Mouse (Mus musculus) myocyte (in vitro differentiated cells): ENCODE data around the gene Smyd3. TPM values are rescaled to one million over a fixed set of nuclear protein-coding genes. Genes with fewer than 3 reads are reported as not detected.
A peak's percentile ranks its signal among the peaks of the same experiment; 100 is the strongest.

ENCODE experiments used
- H3K27me3 ChIP-seq: one replicate; pipeline ENCODE4 v1.6.1; 2011; ENCODE audit not compliant: control insufficient read depth, insufficient read depth, insufficient read length
- H3K36me3 ChIP-seq: one replicate; pipeline ENCODE4 v1.6.1; 2011; ENCODE audit not compliant: control insufficient read depth, insufficient read depth
- H3K4me2 ChIP-seq: one replicate; pipeline ENCODE4 v1.6.1; 2011; ENCODE audit warnings: low read depth, control low read depth
- H3K4me3 ChIP-seq: one replicate; pipeline ENCODE4 v1.5.1; 2011; ENCODE audit warnings: mild to moderate bottlenecking, control low read depth, moderate library complexity
- H3K79me2 ChIP-seq: one replicate; pipeline ENCODE4 v1.6.1; 2011; ENCODE audit not compliant: control insufficient read depth, insufficient read depth
- H3ac ChIP-seq: one replicate; pipeline ENCODE4 v1.6.1; 2011; ENCODE audit not compliant: control insufficient read depth, insufficient read length
- CEBPB ChIP-seq: IDR thresholded peaks from 2 replicates; pipeline ENCODE4 v1.6.1; 2011; ENCODE audit warnings: mild to moderate bottlenecking, moderate library complexity; ENCODE audit not compliant: poor library complexity, insufficient read depth, severe bottlenecking
- E2F4 ChIP-seq: IDR thresholded peaks from one replicate; pipeline ENCODE4 v1.6.1; 2011; ENCODE audit warnings: mild to moderate bottlenecking, control low read depth, moderate library complexity; ENCODE audit not compliant: insufficient read depth
- MAX ChIP-seq: IDR thresholded peaks from one replicate; pipeline ENCODE4 v1.6.1; 2011; ENCODE audit warnings: low read depth, mild to moderate bottlenecking, control low read depth
- MYOD1 ChIP-seq, 3 experiments: IDR thresholded peaks; one replicate each; pipeline ENCODE4 v1.6.1; 2011; ENCODE audit warnings: control low read depth in 2 of 3, low read depth in 2 of 3, mild to moderate bottlenecking in 2 of 3, moderate library complexity in 1 of 3; ENCODE audit not compliant: insufficient read length in 2 of 3, control insufficient read depth in 1 of 3
- MYOG ChIP-seq, 3 experiments: IDR thresholded peaks; one replicate each; pipeline ENCODE4 v1.6.1; 2011; ENCODE audit warnings: control low read depth in 2 of 3, low read depth in 2 of 3, mild to moderate bottlenecking in 2 of 3; ENCODE audit not compliant: insufficient read length in 2 of 3, control insufficient read depth in 1 of 3, insufficient read depth in 1 of 3
- POLR2A ChIP-seq: IDR thresholded peaks from one replicate; pipeline ENCODE4 v1.6.1; 2011; ENCODE audit warnings: low read depth, mild to moderate bottlenecking, control low read depth, moderate library complexity; ENCODE audit not compliant: insufficient read length
- POLR2AphosphoS2 ChIP-seq: IDR thresholded peaks from one replicate; pipeline ENCODE4 v1.6.1; 2011; ENCODE audit warnings: low read depth, control low read depth; ENCODE audit not compliant: insufficient read length
- REST ChIP-seq: IDR thresholded peaks from one replicate; pipeline ENCODE4 v1.6.1; 2011; ENCODE audit warnings: mild to moderate bottlenecking, control low read depth, moderate library complexity; ENCODE audit not compliant: insufficient read depth, insufficient read length
- SRF ChIP-seq: IDR thresholded peaks from one replicate; pipeline ENCODE4 v1.6.1; 2011; ENCODE audit warnings: low read depth; ENCODE audit not compliant: control insufficient read depth, insufficient read length
- TCF12 ChIP-seq: IDR thresholded peaks from one replicate; pipeline ENCODE4 v1.6.1; 2011; ENCODE audit warnings: mild to moderate bottlenecking, control low read depth; ENCODE audit not compliant: poor library complexity, insufficient read depth, severe bottlenecking
- TCF3 ChIP-seq: IDR thresholded peaks from one replicate; pipeline ENCODE4 v1.6.1; 2011; ENCODE audit warnings: low read depth, control low read depth; ENCODE audit not compliant: insufficient read length
- USF1 ChIP-seq: IDR thresholded peaks from one replicate; pipeline ENCODE4 v1.6.1; 2011; ENCODE audit warnings: low read depth, mild to moderate bottlenecking, control low read depth, moderate library complexity
- polyA plus RNA-seq: library from polyadenylated mRNA; unstranded; fragments of >200 nt; fragmentation: generic; extraction: Trizol; gene quantifications from one replicate; pipeline ENCODE4 v1.2.1, GENCODE M21; 2012; ENCODE audit warnings: missing spikeins

Smyd3 gene
- polyA plus RNA-seq, 1 experiment = 22.7 TPM

DNA sequence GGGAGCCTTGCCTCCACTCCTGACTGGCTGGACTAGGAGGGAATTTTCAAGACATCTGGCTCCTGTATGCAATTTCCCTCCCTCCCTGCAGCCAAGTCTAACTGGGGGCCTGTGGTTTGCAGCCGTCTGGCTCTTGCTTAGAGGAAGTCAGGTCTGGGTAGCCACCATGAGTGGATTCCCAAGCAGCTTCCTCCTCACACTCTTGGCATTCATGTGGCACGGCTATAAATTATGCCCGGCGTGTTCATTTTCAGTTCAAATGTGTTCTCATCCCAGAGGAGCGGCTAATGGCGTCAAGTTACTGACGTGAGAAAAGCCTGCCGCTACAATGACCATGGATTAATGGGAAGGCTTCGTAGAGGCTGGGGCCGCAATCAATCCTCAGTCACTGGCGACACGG lies 564.9 kb downstream of the Smyd3 start:
- Histone ChIP-seq H3ac (no peak overlapping the region), H3K79me2 (no peaks in the 10 kb centered on the region), H3K36me3 (no peaks in the 10 kb centered on the region), H3K27me3 (no peaks in the 10 kb centered on the region), H3K4me3 (no peak overlapping the region), H3K4me2 (no peak overlapping the region)
- TF ChIP-seq CEBPB = no peak

GRCm38 (mm10) chr1:178942251-178942963 lies 575.4 kb downstream of the Smyd3 start:
- Histone ChIP-seq H3K4me2 (peak overlapping the region; percentile 42), H3ac (no peak overlapping the region), H3K36me3 (no peaks in the 10 kb centered on the region), H3K4me3 (no peak overlapping the region), H3K27me3 (no peaks in the 10 kb centered on the region), H3K79me2 (no peaks in the 10 kb centered on the region)
- peak in 1 of 3 experiments; percentile 4 for TF ChIP-seq MYOD1 (IDR thresholded peaks at IDR 0.05; ENCODE audit: control insufficient read depth in 1 of 3, insufficient read length in 2 of 3, low read depth in 2 of 3)
- TF ChIP-seq REST = no peak
- no peak for TF ChIP-seq USF1

DNA sequence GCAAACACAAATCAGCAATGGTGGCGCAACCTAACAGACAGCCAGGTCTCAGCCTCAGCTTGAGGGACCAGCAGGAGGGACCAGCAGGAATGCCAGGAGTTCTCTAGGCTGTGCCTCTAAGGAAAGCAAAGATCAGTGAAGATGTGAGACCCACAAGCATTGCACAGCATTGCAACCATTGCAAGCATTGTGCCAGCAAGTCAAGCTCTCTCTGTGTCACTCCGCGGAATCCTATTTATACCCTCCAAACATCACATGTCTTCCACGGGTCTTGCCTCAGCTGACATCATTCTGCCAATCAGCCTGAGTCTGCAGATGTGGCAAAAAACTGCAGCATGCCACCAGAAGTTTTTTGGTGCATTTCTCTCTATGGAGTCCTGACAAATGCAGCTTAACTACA lies 577.5 kb downstream of the Smyd3 start:
- Histone ChIP-seq H3K4me2 (no peak overlapping the region), H3K36me3 (no peaks in the 10 kb centered on the region), H3K79me2 (no peaks in the 10 kb centered on the region), H3K27me3 (no peaks in the 10 kb centered on the region), H3K4me3 (no peak overlapping the region), H3ac (no peak overlapping the region)
- no peak for TF ChIP-seq TCF12
- peak; percentile 57; the same call in 1 of the 2 replicates for TF ChIP-seq CEBPB
- no peak for TF ChIP-seq TCF3

- Histone ChIP-seq H3K36me3 (no peaks in the 10 kb centered on the region), H3K79me2 (no peaks in the 10 kb centered on the region), H3K4me3 (no peak overlapping the region), H3K4me2 (no peak overlapping the region), H3K27me3 (no peaks in the 10 kb centered on the region), H3ac (no peak overlapping the region)
- TF ChIP-seq POLR2A (no peak), TCF3 (no peak), MYOG (IDR thresholded peaks at IDR 0.05; ENCODE audit: control insufficient read depth in 1 of 3, insufficient read depth in 1 of 3, insufficient read length in 2 of 3, low read depth in 2 of 3) (no peak), CEBPB (no peak), MYOD1 (IDR thresholded peaks at IDR 0.05; ENCODE audit: control insufficient read depth in 1 of 3, insufficient read length in 2 of 3, low read depth in 2 of 3) (no peak), E2F4 (no peak), SRF (no peak), TCF12 (no peak), REST (no peak), USF1 (no peak)
Measured at GRCm38 (mm10) chr1:178936976-178937375, 580.9 kb downstream of the Smyd3 start.

- Histone ChIP-seq H3K4me3 (no peak overlapping the region), H3ac (no peak overlapping the region), H3K4me2 (no peak overlapping the region), H3K36me3 (no peaks in the 10 kb centered on the region), H3K27me3 (no peaks in the 10 kb centered on the region), H3K79me2 (no peaks in the 10 kb centered on the region)
- no peak for TF ChIP-seq CEBPB
- no peak for TF ChIP-seq REST
- no peak for TF ChIP-seq USF1
- no peak for TF ChIP-seq MAX
- TF ChIP-seq POLR2AphosphoS2 = no peak
- no peak for TF ChIP-seq TCF3
- TF ChIP-seq MYOD1 (IDR thresholded peaks at IDR 0.05; ENCODE audit: control insufficient read depth in 1 of 3, insufficient read length in 2 of 3, low read depth in 2 of 3) = peak in 1 of 3 experiments; percentile 8
- TF ChIP-seq E2F4 = no peak
- no peak for TF ChIP-seq SRF
- no peak for TF ChIP-seq TCF12
- no peak for TF ChIP-seq POLR2A
- peak in 2 of 3 experiments; percentile 3 to 40 for TF ChIP-seq MYOG (IDR thresholded peaks at IDR 0.05; ENCODE audit: control insufficient read depth in 1 of 3, insufficient read depth in 1 of 3, insufficient read length in 2 of 3, low read depth in 2 of 3)
Measured at GRCm38 (mm10) chr1:178936457-178936856, 581.4 kb downstream of the Smyd3 start.
